Mouse (Mus musculus): ENCODE results near the gene Bcl7b. TPM values are rescaled to one million over a fixed set of nuclear protein-coding genes. Genes with fewer than 3 reads are reported as not detected.
A peak's percentile ranks its signal among the peaks of the same experiment; 100 is the strongest.

The Bcl7b gene
- total and polyA plus RNA-seq, 3 experiments, result 44.6 to 76.0 TPM; not detected in 1

- peak; percentile 92 for TF ChIP-seq MAZ (IDR thresholded peaks at IDR 0.05; ENCODE audit: low read depth, low read length)
- TF ChIP-seq MYB (IDR thresholded peaks at IDR 0.05; ENCODE audit: low read depth, low read length), result no peak
- peak; percentile 80 for TF ChIP-seq SIN3A (IDR thresholded peaks at IDR 0.05; ENCODE audit: low read length)
- TF ChIP-seq ZC3H11A (IDR thresholded peaks at IDR 0.05; ENCODE audit: low read depth, low read length), result no peak
- TF ChIP-seq MXI1 (IDR thresholded peaks at IDR 0.05; ENCODE audit: low read depth, low read length), result peak; percentile 53; the same call in 1 of the 2 replicates
- no peak for TF ChIP-seq ZKSCAN1 (IDR thresholded peaks at IDR 0.05; ENCODE audit: low read depth, low read length)
- TF ChIP-seq NRF1 (IDR thresholded peaks at IDR 0.05; ENCODE audit: insufficient read depth, low read depth, low read length, poor library complexity, severe bottlenecking), result peak; percentile 59; the same call in 1 of the 2 replicates
- TF ChIP-seq MYC (IDR thresholded peaks at IDR 0.05; ENCODE audit: low read depth, low read length), result peak; percentile 76; the same call in 1 of the 2 replicates
- no peak for TF ChIP-seq UBTF (IDR thresholded peaks at IDR 0.05; ENCODE audit: borderline replicate concordance, insufficient read depth, low read depth, low read length)
- TF ChIP-seq RCOR1 (IDR thresholded peaks at IDR 0.05; ENCODE audit: low read depth, low read length), result no peak
- peak; percentile 79 for TF ChIP-seq HCFC1 (IDR thresholded peaks at IDR 0.05; ENCODE audit: low read depth, low read length)
- TF ChIP-seq SMC3 (IDR thresholded peaks at IDR 0.05; ENCODE audit: low read depth, low read length), result no peak
- TF ChIP-seq TAL1 (IDR thresholded peaks at IDR 0.05; ENCODE audit: low read length), result no peak
- TF ChIP-seq TBP (IDR thresholded peaks at IDR 0.05; ENCODE audit: low read depth, low read length), result peak; percentile 73
- TF ChIP-seq CTCF (IDR thresholded peaks at IDR 0.05 in 2 of 3, conservative IDR thresholded peaks at IDR 0.05 in 1 of 3; ENCODE audit: control insufficient read depth in 1 of 3, insufficient read depth in 1 of 3, low read depth in 2 of 3, low read length in 3 of 3, poor library complexity in 1 of 3, severe bottlenecking in 1 of 3), result no peak
Observed at GRCm38 (mm10) chr5:135186621-135187348, 18.7 kb downstream of the Bcl7b start, which contains the start of gene Baz1b (continued).

- no peaks in the 10 kb centered on the region for H3K27me3 ChIP-seq (ENCODE audit: control insufficient read depth in 1 of 2, insufficient read depth in 2 of 2, low read length in 2 of 2)
- DNase-seq (ENCODE audit: low read depth, low spot score), result no peak
- no peaks in the 10 kb centered on the region for H3K9me3 ChIP-seq (replicated peaks; ENCODE audit: insufficient read depth, low read length)
- H3K4me3 ChIP-seq (ENCODE audit: control insufficient read depth in 1 of 2, insufficient read depth in 1 of 2, low read depth in 2 of 2, low read length in 2 of 2), result peak overlapping the region; percentile 97 to 99
- peaks cover 5 to 31% of the 10 kb centered on the region in 2 experiments; a peak in 3 of 4 replicates for H3K36me3 ChIP-seq (ENCODE audit: control insufficient read depth in 1 of 2, insufficient read depth in 2 of 2, low read length in 2 of 2)
- peaks cover 0 to 9% of the 10 kb centered on the region in 2 experiments; a peak in 3 of 4 replicates for H3K4me1 ChIP-seq (ENCODE audit: control insufficient read depth in 1 of 2, insufficient read depth in 2 of 2, low read length in 2 of 2)
- TF ChIP-seq JUND (IDR thresholded peaks at IDR 0.05; ENCODE audit: low read depth, low read length) (no peak), POLR2AphosphoS5 (IDR thresholded peaks at IDR 0.05; ENCODE audit: borderline replicate concordance, low read depth, low read length) (no peak), CHD1 (IDR thresholded peaks at IDR 0.05; ENCODE audit: low read depth, low read length) (0 out of 2 replicates have a peak, but pooled peaks have one; percentile 34), CTCF (IDR thresholded peaks at IDR 0.05 in 2 of 3, conservative IDR thresholded peaks at IDR 0.05 in 1 of 3; ENCODE audit: control insufficient read depth in 1 of 3, insufficient read depth in 1 of 3, low read depth in 2 of 3, low read length in 3 of 3, poor library complexity in 1 of 3, severe bottlenecking in 1 of 3) (no peak), NRF1 (IDR thresholded peaks at IDR 0.05; ENCODE audit: insufficient read depth, low read depth, low read length, poor library complexity, severe bottlenecking) (peak; percentile 65), MAFK (IDR thresholded peaks at IDR 0.05; ENCODE audit: borderline replicate concordance, low read depth, low read length) (no peak), POLR2A (IDR thresholded peaks at IDR 0.05; ENCODE audit: control insufficient read depth in 1 of 2, insufficient read depth in 1 of 2, low read depth in 1 of 2, low read length in 2 of 2, poor library complexity in 1 of 2) (peak in 1 of 2 experiments; percentile 31; a peak in 1 of 4 replicates), UBTF (IDR thresholded peaks at IDR 0.05; ENCODE audit: borderline replicate concordance, insufficient read depth, low read depth, low read length) (peak; percentile 48; the same call in 1 of the 2 replicates), ETS1 (IDR thresholded peaks at IDR 0.05; ENCODE audit: low read depth, low read length) (no peak), SIN3A (IDR thresholded peaks at IDR 0.05; ENCODE audit: low read length) (peak; percentile 53; the same call in 1 of the 2 replicates), RAD21 (IDR thresholded peaks at IDR 0.05; ENCODE audit: low read depth, low read length) (no peak), GATA1 (IDR thresholded peaks at IDR 0.05; ENCODE audit: low read depth, low read length) (no peak), NELFE (IDR thresholded peaks at IDR 0.05; ENCODE audit: low read depth, low read length) (no peak)
- peak overlapping the region; percentile 96 for H3K27ac ChIP-seq (ENCODE audit: control insufficient read depth, low read depth, low read length)
- peak overlapping the region; percentile 100 for H3K9ac ChIP-seq (ENCODE audit: control insufficient read depth, low read depth, low read length, poor library complexity, severe bottlenecking)
- H3K79me2 ChIP-seq (ENCODE audit: control insufficient read depth, insufficient read depth, low read length, poor library complexity), result peaks cover 45% of the 10 kb centered on the region
Observed at GRCm38 (mm10) chr5:135187349-135188213, 19.5 kb downstream of the Bcl7b start.
